Mouse (Mus musculus) heart, postnatal 25 days (tissue): ENCODE measurements around the gene Mbnl1. TPM values are rescaled to one million over a fixed set of nuclear protein-coding genes. Genes with fewer than 3 reads are reported as not detected.

Experiments
- DNase-seq: peaks from one replicate; pipeline ENCODE4 v3.0.0; 2022; ENCODE audit warnings: low spot score
- intact Hi-C: fragments of 180-260 bp; cut with DNase I; formaldehyde crosslinking; loops from one replicate; pipeline ENCODE4 v1.15.1; 2025
- total RNA-seq, 2 experiments: library from RNA; stranded (reverse); gene quantifications; 2 replicates each; pipeline ENCODE4 v1.2.3; 2021

The Mbnl1 gene
- total RNA-seq, 2 experiments from 2014 or later: 191 to 197 TPM

DNA sequence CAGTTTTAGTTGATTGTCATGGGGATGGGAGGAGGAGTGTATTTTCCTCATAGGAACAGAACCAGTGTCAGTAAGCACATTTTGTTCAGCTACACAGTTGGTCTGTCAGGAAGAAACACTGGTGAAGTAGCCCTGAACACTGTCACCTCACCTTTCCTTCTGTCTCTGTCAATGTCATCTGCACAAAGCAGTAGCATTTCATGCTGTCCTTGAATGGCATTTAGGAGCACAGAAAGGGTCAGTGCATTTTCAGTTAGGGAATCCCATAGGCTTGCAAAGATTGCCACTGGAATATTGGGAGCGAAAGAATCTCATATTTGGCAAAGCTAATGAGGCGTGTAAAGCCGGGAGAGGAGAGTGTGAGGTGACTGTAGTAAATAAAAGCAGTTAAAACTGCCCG is 114.5 kb downstream of the Mbnl1 start:
- intact Hi-C loops: loop anchor here (5.0 kb wide), 1 partner anchor 85 kb away; no protein-coding TSS in a partner anchor

DNA sequence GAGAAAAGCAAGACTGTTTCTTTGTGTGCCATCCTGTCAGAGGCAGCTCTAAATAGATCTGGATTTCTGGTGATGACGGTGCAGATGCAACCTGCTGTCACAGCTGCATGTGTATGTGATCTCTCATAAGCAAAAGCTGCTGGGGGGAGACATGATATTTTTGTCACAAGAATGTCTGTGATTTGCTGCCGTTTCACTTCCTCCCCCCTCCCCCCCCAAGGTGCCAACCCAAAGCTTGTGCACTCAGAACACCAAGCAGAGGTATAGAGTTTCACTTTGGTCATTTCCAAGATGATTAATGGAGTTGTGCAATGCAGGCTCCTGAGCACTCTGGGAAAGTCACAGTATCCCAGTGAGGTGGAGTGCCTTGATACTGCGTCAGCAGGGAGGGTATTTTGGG is 116.7 kb downstream of the Mbnl1 start:
- intact Hi-C loops: loop anchor here (5.0 kb wide), 1 partner anchor 87 kb away; no protein-coding TSS in a partner anchor
- no peak for DNase-seq

More for the DNA sequence above, 114.5 kb downstream of the Mbnl1 start:
- DNase-seq: no peak

DNA sequence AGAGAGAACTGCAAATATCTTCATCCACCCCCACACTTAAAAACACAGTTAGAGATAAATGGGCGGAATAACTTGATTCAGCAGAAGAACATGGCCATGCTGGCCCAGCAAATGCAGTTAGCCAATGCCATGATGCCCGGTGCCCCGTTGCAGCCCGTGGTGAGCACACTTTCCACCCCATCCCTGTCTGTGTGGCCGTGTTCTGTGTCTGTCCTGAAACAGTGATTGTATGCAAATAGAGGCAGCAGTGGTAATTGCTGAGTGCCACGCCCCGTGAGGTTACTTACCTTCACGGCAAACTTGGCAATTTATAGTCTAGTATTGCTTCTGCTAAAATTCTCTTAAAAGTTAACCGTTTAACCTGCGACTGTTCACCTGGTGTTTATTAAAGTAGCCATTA is 123.0 kb downstream of the Mbnl1 start:
- intact Hi-C loops: no loop called here
- DNase-seq: no peak

DNA sequence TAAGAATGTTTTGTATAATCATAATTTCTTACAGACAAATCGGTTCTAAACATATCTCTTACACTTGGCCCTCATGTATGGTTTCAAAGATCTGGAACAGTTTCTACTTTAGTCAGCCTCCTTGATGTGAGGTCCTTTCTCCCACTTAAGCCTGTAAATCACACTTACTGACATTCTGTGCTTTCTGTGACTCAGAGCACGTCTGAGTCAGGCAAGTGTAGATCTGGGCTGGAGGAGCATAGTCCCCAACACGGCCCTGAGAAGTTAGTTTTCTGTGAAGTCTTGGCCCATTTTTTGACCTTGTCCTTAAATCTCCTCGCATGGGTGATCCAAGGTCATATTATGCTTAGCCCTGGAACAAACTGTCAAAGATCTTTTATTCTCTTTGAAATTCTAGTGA is 124.4 kb downstream of the Mbnl1 start:
- intact Hi-C loops: no loop called here
- no peak for DNase-seq

DNA sequence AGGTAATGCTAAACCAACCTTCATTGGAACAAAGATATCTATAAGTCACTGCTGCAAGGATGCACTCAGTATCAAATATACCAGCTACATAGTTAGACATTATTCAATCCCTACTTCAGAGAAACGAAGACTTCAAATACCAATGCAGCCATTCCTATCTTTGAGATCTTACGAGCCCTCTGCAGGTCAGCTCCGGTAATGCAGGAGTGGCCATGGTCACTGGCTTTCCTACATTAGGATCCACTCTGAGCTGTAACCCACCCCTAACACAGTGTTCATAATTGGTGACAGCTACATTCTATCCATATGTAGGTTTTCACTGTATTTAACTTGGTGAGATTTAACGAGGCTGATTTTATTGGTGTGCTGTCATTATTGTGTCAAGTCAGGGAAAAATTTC is 129.1 kb downstream of the Mbnl1 start:
- DNase-seq: peak; percentile 38
- intact Hi-C loops: loop anchor here (5.0 to 10.0 kb wide), 4 partner anchors 74 to 194 kb away; no protein-coding TSS in a partner anchor

DNA sequence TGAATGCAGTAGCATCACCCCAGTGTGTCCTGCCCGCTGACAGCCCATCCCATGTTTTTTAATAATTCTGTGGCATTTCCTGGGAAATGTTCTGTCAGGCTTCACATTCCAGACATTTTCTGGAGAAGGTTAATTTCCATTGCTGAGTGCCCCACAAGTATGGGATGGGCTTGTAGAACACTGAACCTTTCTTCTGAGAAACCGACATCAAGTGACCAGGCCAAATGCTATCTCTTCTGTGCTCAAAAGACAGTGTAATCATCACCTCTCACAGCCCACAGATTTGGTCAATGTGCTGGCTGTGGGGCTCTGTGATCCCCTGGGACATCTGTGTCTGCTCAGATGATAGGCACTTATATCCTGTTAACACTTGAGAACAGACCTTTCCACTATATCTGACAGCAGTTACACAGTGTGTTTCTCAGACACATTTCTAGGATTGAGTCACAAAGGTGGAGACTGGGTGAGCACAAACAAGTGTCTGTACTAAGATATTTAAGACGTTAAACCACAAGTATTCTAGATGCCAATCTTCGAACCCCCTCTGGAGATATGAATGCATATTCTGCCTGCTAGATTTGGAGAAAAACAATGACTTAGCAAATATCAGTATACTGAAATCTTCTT is 130.4 kb downstream of the Mbnl1 start:
- DNase-seq: no peak
- intact Hi-C loops: loop anchor here (5.0 to 10.0 kb wide), 4 partner anchors 76 to 196 kb away; no protein-coding TSS in a partner anchor

DNA sequence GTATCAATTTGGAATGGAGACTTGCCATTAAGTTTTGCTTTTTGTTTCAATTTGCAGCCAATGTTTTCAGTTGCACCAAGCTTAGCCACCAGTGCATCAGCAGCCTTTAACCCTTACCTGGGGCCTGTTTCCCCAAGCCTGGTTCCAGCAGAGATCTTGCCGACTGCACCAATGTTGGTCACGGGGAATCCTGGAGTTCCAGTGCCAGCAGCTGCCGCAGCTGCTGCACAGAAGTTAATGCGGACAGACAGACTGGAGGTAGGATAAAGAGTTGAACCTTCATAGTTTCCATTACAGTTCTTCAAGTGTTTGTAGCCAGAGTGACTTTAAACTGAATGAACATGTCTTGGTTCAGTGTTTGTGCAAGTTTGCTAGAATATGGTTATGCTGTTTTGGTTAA is 131.0 kb downstream of the Mbnl1 start:
- intact Hi-C loops: loop anchor here (5.0 to 10.0 kb wide), 4 partner anchors 76 to 196 kb away; no protein-coding TSS in a partner anchor
- no peak for DNase-seq

DNA sequence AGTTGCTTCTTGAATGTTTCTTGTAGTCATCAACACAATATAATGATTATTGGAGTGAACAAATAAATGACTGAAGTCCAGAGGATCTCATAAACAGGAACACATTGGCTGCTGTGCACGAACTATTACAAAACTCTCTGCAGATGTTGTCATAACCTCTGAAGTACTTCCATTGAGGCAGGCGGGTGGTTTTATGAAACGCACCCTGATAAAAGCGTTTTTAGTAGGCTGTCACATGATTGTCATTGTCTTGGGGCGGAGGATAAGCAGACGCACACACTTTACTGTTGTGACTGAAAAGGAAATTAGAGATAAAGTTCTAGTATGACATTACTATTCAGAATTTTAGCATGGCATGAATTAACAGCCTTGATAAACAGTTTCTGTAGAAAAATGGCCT is 131.6 kb downstream of the Mbnl1 start:
- intact Hi-C loops: loop anchor here (5.0 to 10.0 kb wide), 4 partner anchors 77 to 197 kb away; no protein-coding TSS in a partner anchor
- no peak for DNase-seq

DNA sequence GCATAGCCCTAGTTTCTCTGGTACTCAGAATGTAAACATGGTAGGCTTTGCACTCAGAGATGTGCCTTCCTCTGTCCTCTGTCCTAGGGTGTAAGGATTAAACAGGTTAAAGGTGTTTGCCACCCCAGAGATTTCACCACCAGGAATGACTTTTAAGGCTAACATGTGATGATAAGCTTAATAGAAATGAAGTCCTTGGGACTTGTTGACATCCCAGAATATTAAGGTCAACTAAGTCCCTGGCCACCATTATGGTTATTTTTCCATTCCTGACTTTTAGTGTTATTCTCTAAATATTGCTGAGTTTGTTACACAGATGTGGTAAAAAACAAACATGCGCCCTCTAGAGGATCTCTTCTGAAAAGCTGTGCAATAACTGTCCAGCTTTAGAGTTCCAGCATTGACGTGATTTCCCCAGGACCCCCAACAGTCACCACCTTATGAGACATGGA is 136.3 kb downstream of the Mbnl1 start:
- intact Hi-C loops: loop anchor here (10.0 kb wide), 1 partner anchor 144 kb away; no protein-coding TSS in a partner anchor
- no peak for DNase-seq

DNA sequence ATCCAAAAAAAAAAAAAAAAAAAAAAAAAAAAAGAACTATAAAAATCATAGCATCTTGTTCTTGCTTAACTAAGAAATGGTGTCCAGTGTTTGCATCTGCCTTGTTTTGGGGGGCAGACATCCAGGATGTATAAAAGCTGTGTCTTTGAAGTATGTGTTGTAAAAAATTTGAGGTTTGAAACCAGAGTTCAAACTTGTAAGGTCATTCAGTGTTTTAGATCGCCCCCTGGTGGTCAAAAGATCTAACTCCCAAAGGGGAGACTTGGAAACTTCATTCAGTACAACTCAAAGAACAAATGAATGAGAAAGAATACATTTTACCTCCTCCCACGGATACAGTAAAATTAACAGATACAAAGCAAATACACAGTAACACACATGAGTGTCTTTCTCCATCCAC is 139.2 kb downstream of the Mbnl1 start:
- no peak for DNase-seq
- intact Hi-C loops: loop anchor here (10.0 kb wide), 1 partner anchor 153 kb away; no protein-coding TSS in a partner anchor

DNA sequence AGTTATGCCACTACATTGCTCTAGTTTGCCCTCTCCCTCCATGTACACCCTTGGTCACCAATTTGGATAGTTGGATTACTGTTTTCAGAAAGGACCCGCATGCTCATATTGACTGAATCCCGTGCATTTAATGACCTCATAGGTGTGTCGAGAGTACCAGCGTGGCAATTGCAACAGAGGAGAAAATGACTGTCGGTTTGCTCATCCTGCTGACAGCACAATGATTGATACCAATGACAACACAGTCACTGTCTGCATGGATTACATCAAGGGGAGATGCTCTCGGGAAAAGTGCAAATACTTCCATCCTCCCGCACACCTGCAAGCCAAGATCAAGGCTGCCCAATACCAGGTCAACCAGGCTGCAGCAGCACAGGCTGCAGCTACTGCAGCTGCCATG is 140.5 kb downstream of the Mbnl1 start:
- no peak for DNase-seq
- intact Hi-C loops: loop anchor here (10.0 kb wide), 1 partner anchor 152 kb away; no protein-coding TSS in a partner anchor

DNA sequence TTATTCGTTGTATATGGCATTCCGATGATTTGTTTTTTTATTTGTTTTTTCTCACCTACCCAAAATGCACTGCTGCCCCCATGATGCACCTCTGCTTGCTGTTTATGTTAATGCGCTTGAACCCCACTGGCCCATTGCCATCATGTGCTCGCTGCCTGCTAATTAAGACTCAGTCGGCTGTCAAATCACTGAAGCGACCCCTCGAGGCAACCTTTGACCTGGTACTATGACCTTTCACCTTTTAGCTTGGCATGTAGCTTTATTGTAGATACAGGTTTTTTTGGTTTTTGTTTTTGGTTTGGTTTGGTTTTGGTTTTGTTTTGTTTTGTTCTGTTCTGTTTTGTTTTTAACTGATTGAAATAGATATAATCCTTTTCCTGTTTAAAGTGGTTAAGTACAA is 141.9 kb downstream of the Mbnl1 start:
- no peak for DNase-seq
- intact Hi-C loops: loop anchor here (10.0 kb wide), 1 partner anchor 150 kb away; no protein-coding TSS in a partner anchor

DNA sequence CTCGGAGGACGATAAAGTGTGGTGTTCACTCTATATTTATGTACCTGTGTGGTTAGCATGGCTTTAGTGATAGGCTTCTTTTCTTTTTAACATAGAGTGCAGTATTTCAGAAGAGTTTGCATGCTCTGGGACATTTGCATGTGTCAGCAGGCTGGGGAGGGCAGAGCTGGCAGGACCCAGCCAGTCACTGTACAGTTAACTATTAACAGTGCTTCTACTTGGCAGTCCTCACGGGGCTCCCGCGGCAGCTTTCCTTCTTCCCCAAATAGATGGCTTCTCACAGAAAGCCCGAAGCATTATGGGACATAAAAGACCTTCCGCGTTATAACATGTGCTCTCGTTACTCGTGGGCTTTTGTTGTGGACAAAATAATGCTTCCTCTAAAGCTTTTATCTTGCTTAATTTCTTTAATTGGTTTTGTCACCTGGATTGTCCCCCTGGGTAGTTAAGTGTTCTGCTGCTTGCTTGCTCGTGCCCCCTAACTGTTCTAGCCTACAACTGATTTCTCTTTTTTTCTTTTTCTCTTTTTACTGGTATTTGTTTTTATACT is 142.5 kb downstream of the Mbnl1 start:
- DNase-seq: no peak
- intact Hi-C loops: loop anchor here (10.0 kb wide), 1 partner anchor 150 kb away; no protein-coding TSS in a partner anchor

DNA sequence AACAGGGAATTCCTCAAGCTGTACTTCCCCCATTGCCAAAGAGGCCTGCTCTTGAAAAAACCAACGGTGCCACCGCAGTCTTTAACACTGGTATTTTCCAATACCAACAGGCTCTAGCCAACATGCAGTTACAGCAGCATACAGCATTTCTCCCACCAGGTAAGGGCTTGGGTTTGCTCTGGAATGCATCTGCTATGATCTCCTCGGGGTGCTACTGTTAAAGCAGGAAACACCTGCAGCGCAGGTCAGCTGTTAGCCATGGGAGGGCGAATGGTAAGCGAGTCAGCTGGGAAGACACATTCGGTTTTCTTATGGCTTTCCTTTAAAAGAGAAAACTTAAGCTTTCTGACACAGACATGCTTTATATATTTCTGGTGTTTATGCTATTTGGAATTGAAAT is 143.0 kb downstream of the Mbnl1 start:
- DNase-seq: no peak
- intact Hi-C loops: loop anchor here (10.0 kb wide), 1 partner anchor 149 kb away; no protein-coding TSS in a partner anchor

DNA sequence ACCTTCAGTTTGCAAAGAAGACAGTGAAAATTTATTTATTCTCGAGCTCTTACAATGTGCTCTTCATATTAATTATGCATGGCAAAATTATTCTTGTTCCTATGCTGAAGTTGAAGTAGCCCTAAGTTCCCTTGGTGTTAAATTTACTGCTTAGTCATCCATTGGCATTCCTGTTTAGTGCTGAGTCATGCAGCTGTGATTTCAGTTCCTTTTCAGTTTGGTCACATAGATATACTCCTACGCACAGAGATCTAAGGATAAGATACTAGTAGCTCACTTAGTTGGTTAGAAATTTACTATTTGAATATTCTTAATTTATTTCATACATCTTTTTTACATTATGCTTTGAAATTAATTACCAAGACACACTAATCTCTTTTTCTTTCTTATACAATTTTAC is 143.5 kb downstream of the Mbnl1 start:
- no peak for DNase-seq
- intact Hi-C loops: loop anchor here (10.0 kb wide), 1 partner anchor 149 kb away; no protein-coding TSS in a partner anchor

DNA sequence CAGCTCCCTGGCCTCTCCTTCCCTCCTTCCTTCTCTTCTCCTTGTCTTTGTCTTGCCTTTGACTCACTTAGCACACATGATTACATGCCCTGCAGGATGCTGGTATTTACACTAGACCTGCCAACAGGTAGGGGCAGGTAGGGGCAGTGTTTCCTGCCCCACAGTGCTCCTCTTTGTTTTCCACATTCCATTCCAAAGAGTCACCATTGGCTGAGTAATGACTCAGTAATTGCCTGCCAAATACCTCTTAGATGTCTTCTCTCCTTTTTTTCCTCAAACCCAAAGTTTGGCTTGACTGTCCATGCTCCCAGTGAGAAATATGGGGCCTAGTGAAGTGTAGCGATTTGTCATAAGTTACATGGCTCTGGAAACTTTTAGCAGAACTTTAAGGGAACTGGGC is 145.0 kb downstream of the Mbnl1 start:
- intact Hi-C loops: loop anchor here (10.0 kb wide), 1 partner anchor 147 kb away; no protein-coding TSS in a partner anchor
- no peak for DNase-seq

DNA sequence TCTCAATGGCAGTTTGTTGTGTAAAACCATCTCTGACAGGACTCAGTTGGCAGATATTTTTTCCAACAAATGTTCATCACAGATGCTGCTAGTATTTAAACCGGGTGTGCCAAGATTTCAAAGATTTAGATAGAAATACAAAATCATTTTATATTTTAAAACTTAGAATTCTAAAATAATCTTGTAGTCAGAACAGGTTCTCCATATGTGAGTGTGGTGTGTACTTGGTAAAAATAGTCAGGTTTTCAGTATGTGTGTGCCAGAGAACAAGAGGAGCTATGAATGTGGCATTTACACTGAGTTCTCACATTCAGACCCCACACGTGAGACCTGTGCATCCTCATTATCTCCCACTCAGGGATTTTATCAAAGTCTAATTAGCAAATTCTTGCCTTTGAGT is 147.6 kb downstream of the Mbnl1 start:
- intact Hi-C loops: loop anchor here (10.0 kb wide), 1 partner anchor 565 kb away; no protein-coding TSS in a partner anchor
- DNase-seq: no peak

DNA sequence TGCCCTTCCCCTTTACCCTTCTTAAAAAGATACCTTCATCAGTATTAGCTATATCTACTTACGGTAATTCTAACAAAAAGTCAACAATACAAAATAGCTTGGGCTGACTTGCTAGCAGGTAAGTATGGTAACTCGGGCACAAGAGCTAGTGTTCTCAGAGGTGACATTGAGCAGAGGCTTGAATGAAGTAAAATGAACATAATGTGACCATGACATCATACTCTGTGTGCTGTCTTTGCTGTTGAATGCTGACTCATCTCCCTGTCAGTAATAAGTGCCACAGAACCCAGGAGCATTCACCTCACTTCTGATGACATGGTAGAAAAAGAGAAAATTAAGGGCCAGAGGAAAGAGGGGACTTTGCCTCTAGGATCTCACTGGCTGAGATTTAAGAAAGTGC is 158.6 kb downstream of the Mbnl1 start:
- intact Hi-C loops: loop anchor here (5.0 kb wide), 1 partner anchor 759 kb away; no protein-coding TSS in a partner anchor
- DNase-seq: no peak

DNA sequence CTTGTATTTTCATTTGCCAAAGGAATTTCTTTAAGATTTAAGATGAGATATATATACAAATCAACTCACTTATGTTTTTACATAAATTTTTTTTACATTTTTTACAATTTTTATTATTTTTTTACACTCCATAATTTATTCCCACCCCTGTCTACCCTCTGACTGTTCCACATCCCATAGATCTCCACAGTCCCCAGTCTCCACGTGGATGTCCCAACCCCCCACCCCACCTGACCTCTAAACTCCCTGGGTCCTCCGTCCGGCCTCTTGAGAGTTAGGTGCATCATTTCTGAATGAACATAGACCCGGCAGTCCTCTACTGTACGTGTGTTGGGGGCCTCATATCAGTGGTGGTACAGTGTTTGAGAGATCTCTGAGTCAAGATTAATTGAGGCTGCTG is 159.1 kb downstream of the Mbnl1 start:
- intact Hi-C loops: loop anchor here (5.0 kb wide), 1 partner anchor 759 kb away; no protein-coding TSS in a partner anchor
- DNase-seq: no peak

DNA sequence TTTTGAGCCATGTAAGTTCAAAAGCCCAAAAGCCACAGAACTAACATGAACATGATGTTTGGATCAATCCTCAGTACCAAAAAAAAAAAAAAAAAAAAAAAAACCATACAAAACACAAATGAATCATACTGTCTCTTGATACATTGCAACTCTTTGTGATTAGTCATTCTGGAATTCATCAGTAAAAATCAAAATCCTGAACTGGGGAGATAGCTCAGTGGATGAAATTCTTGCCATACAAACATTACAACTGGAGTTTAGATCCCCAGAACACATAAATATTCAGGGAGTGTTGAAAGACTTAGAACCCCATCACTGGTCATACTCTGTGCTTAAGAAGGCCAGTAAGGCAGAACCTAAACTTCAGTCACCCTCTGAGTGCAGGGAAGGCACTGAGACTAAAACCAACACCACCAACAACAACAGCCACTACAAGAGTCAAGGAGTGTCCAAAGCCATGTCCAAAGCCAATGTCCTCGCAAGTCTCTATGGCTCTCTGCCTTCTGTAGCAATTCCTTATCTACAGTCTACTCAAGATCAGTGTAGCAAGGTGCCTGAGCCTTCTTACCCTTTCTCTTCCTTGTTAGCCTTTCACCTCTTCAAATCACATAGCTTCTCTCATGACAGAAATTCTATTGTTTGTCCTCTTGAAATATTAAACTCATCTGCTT is 160.3 kb downstream of the Mbnl1 start:
- intact Hi-C loops: loop anchor here (5.0 kb wide), 1 partner anchor 761 kb away; no protein-coding TSS in a partner anchor
- no peak for DNase-seq
